Mouse (Mus musculus) midbrain, embryonic 10.5 days (tissue): Measurements from ENCODE around the gene Tmem208. TPM values are rescaled to one million over a fixed set of nuclear protein-coding genes. Genes with fewer than 3 reads are reported as not detected.
"Not testable (repeated sequence)": the region's sequence is repeated elsewhere in the genome, so short reads cannot be mapped to it uniquely, and the experiment has no call there.

Experiments
- DNase-seq: peaks from one replicate; pipeline ENCODE4 v3.0.0-alpha.2; 2017; ENCODE audit warnings: low spot score
- H3K27ac ChIP-seq: fragments of 300-500 bp; sonication (generic); replicated peaks from 2 replicates; pipeline ENCODE4 v1.5.1; 2016; ENCODE audit warnings: mild to moderate bottlenecking
- H3K27me3 ChIP-seq: fragments of 300-500 bp; sonication (generic); 2 replicates; pipeline ENCODE4 v1.6.1; 2016; ENCODE audit warnings: low read depth, mild to moderate bottlenecking; ENCODE audit not compliant: poor library complexity, severe bottlenecking
- H3K36me3 ChIP-seq: fragments of 300-500 bp; sonication (generic); 2 replicates; pipeline ENCODE4 v1.6.1; 2016; ENCODE audit warnings: mild to moderate bottlenecking, moderate library complexity
- H3K4me1 ChIP-seq: fragments of 300-500 bp; sonication (generic); 2 replicates; pipeline ENCODE4 v1.6.1; 2016
- H3K4me3 ChIP-seq: fragments of 300-500 bp; sonication (generic); 2 replicates; pipeline ENCODE4 v1.5.1; 2016; ENCODE audit warnings: mild to moderate bottlenecking, moderate library complexity
- H3K9me3 ChIP-seq: fragments of 300-500 bp; sonication (generic); replicated peaks from 2 replicates; pipeline ENCODE4 v1.6.1; 2016; ENCODE audit warnings: mild to moderate bottlenecking
- WGBS: fragments of 180-500 bp; shearing (Covaris S2); methylation state at CpG from one replicate; pipeline ENCODE4 v1.1.7; 2016; 5-methylcytosine and 5-hydroxymethylcytosine counted together
- polyA plus RNA-seq: library from polyadenylated mRNA; unstranded; fragments of >200 nt; fragmentation: Nextera tagmentation; extraction: Ambion mirVana; gene quantifications from 2 replicates; pipeline ENCODE4 v1.2.1, GENCODE M21; 2016

Tmem208 gene
- polyA plus RNA-seq, 1 experiment from 2014 or later, result 105 TPM

- peaks cover 39% of the 10 kb centered on the region for H3K4me1 ChIP-seq
- DNase-seq, H3K27ac ChIP-seq, H3K36me3 ChIP-seq, H3K9me3 ChIP-seq: not testable (repeated sequence)
- H3K4me3 ChIP-seq, result peak overlapping the region; percentile 63; the same call in 1 of the 2 replicates
- peaks cover 34% of the 10 kb centered on the region for H3K27me3 ChIP-seq
- WGBS, result 91% methylated on average over 8 of the region's 8 CpGs
Observed at GRCm38 (mm10) chr8:105291364-105291763, 34.8 kb upstream of the Tmem208 start.

- peaks cover 38% of the 10 kb centered on the region for H3K4me1 ChIP-seq
- not testable (repeated sequence) for H3K36me3 ChIP-seq, H3K4me3 ChIP-seq, DNase-seq, H3K9me3 ChIP-seq, H3K27ac ChIP-seq
- WGBS, result 64% methylated on average over 3 of the region's 3 CpGs
- peaks cover 34% of the 10 kb centered on the region for H3K27me3 ChIP-seq
Observed at GRCm38 (mm10) chr8:105291802-105292201, 34.4 kb upstream of the Tmem208 start.

DNA sequence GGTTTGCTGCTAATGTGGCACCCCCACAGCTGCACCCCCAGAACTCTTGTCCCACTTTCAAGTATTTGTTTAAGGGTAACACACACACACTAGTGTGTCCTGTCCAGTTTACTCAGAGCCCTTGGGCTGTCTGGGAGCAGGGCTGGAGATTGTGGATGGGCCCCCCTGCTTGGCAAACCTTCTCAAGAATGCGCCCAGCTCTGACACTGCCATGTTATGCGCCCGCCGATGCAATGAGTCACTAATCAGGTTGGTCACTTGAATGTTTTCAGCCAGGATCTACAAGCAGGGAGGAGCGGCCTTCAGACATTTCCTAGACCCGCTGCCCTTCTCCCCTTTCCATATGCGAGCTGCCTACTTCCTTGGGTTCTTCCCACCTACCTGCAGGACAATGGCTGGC lies 33.7 kb upstream of the Tmem208 start:
- WGBS, result 79% methylated on average over 7 of the region's 7 CpGs
- H3K4me3 ChIP-seq, result no peak overlapping the region
- peaks cover 34% of the 10 kb centered on the region for H3K27me3 ChIP-seq
- no peak overlapping the region for H3K27ac ChIP-seq
- no peaks in the 10 kb centered on the region for H3K36me3 ChIP-seq
- H3K4me1 ChIP-seq, result peaks cover 41% of the 10 kb centered on the region
- no peaks in the 10 kb centered on the region for H3K9me3 ChIP-seq
- no peak for DNase-seq

GRCm38 (mm10) chr8:105293405-105293804 lies 32.7 kb upstream of the Tmem208 start:
- H3K4me3 ChIP-seq, result no peak overlapping the region
- H3K27me3 ChIP-seq, result peaks cover 34% of the 10 kb centered on the region
- H3K9me3 ChIP-seq, result no peaks in the 10 kb centered on the region
- 73% methylated on average over 19 of the region's 19 CpGs for WGBS
- no peak for DNase-seq
- H3K4me1 ChIP-seq, result peaks cover 38% of the 10 kb centered on the region
- H3K36me3 ChIP-seq, result no peaks in the 10 kb centered on the region
- no peak overlapping the region for H3K27ac ChIP-seq

DNA sequence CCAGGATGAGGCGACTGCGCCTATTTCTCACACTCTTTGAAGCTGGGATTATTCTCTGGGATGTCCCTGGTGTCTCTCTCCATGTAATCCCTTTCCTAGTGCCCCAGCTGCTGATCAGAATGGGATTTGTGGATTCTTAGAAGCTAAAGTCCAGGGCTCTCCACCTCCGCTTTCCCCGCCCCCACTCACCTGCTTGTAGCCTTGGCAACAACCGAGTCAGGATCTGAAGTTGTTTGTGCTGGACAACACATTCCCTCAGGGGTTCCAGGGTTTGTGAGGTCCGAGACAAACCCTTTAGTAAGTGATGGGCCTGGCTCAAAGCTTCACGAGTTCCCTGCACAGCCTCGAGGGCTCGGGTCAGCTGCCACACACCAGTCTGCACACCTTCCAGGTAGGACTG lies 31.4 kb upstream of the Tmem208 start:
- Histone ChIP-seq H3K4me3 (no peak overlapping the region), H3K4me1 (peaks cover 35% of the 10 kb centered on the region), H3K9me3 (no peaks in the 10 kb centered on the region), H3K27me3 (peaks cover 31% of the 10 kb centered on the region), H3K36me3 (peaks cover 13% of the 10 kb centered on the region), H3K27ac (no peak overlapping the region)
- no peak for DNase-seq
- WGBS, result 64% methylated on average over 9 of the region's 9 CpGs

DNA sequence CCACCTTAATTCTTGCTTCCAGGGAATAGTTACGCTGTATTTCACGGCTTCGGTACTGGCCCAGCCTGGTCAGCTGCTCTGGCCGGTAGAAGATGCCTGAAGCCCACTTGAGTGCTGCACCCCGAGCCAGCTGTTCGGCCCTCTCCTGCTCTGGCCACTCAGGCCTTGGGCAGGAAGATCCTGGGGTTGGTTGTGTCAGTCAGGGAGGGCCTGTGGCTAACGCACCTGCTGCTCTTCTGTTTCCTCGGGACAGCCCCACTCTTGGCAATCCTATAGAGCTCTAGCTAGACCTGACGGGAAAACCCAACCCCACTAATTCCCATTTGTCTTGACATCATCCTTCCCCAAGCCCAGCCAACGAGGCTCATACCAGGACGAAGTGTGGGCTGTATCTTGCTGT lies 30.9 kb upstream of the Tmem208 start:
- Histone ChIP-seq H3K9me3 (no peaks in the 10 kb centered on the region), H3K4me3 (peak overlapping the region; percentile 16; the same call in 1 of the 2 replicates), H3K36me3 (peaks cover 18% of the 10 kb centered on the region), H3K4me1 (peaks cover 30% of the 10 kb centered on the region), H3K27me3 (peaks cover 26% of the 10 kb centered on the region), H3K27ac (no peak overlapping the region)
- no peak for DNase-seq
- WGBS, result 73% methylated on average over 11 of the region's 11 CpGs

DNA sequence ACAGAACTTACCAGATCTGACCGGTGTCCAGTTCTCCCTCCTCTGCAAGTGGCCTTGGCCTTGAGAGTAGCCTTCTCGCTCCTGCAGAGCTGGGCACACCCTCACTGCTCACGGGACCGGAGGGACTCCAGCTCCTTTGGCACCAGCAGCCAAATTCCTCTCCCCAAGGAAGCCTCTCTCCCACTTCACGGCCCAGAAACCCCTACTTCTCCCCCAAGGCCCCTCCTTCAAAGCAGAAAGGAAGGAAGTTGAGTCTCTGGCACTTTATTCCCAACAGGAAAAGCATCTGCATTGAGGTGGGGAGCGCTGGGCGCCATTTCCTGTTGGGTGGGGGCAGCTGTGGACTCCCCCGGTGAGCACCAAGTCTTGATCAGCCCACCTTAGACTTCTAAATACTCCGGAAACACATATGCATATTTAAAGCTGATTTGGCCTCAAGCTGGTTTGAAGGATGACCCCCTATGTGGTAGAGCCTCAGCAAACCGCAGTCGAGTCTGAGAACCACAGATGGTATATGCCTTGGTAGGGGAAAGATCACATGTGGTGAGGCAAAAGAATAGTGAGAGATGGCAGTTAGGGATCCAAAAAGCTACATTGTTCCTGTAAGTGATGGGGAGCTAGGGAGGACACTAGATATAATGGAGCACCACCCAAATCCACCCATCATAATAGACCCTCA lies 30.1 kb upstream of the Tmem208 start, which contains the start of gene Exoc3l:
Gene Exoc3l (minus strand): TSS at position 207 of the 679 bp plus-strand sequence.
- Histone ChIP-seq H3K27me3 (peaks cover 19% of the 10 kb centered on the region), H3K4me1 (peaks cover 23% of the 10 kb centered on the region), H3K9me3 (no peaks in the 10 kb centered on the region), H3K4me3 (peak within 1 kb of the TSS; percentile 90), H3K36me3 (peaks cover 25% of the 10 kb centered on the region), H3K27ac (peak within 1 kb of the TSS; percentile 84)
- WGBS, result 65% methylated on average over 11 of the region's 11 CpGs
- no peak for DNase-seq

DNA sequence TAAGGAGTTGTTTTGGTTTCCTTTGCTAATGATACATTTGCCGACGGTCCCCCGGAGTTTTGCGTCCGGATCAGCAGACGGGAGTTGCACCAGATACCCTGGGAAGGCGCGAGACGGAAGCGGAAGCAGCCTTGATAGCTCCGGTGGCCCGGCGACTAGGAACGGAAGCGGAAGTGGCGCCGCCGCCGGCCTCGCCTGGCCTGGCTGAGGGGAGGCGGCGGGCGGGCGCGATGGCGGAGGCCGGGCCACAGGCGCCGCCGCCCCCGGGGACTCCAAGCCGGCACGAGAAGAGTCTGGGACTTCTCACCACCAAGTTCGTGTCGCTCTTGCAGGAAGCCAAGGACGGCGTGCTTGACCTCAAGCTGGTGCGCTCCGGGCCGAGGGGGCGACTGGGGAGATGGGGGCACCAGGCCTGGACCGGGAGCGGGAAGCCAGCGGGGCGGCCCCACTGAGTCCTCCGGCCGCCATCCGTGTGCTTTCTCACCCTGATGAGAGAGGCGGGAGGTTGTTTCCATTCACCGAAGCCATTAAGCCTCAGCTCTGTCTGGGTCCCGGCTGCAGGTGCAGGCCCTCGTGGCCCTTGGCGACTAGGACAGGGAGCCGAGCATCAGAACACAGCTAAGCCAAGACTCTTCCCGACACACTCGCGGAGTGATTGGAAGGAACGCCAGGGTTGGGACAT lies 28.5 kb upstream of the Tmem208 start, which contains the start of gene E2f4:
Gene E2f4 (plus strand): TSS at position 153 of the 682 bp plus-strand sequence.
- Histone ChIP-seq H3K9me3 (no peaks in the 10 kb centered on the region), H3K27ac (peak within 1 kb of the TSS; percentile 84), H3K4me3 (peak within 1 kb of the TSS; percentile 90), H3K4me1 (peaks cover 23% of the 10 kb centered on the region), H3K27me3 (peaks cover 10% of the 10 kb centered on the region; the same call in 1 of the 2 replicates), H3K36me3 (peaks cover 42% of the 10 kb centered on the region)
- DNase-seq, result peak; percentile 95
- WGBS, result under 1% methylated on average over 58 of the region's 58 CpGs

DNA sequence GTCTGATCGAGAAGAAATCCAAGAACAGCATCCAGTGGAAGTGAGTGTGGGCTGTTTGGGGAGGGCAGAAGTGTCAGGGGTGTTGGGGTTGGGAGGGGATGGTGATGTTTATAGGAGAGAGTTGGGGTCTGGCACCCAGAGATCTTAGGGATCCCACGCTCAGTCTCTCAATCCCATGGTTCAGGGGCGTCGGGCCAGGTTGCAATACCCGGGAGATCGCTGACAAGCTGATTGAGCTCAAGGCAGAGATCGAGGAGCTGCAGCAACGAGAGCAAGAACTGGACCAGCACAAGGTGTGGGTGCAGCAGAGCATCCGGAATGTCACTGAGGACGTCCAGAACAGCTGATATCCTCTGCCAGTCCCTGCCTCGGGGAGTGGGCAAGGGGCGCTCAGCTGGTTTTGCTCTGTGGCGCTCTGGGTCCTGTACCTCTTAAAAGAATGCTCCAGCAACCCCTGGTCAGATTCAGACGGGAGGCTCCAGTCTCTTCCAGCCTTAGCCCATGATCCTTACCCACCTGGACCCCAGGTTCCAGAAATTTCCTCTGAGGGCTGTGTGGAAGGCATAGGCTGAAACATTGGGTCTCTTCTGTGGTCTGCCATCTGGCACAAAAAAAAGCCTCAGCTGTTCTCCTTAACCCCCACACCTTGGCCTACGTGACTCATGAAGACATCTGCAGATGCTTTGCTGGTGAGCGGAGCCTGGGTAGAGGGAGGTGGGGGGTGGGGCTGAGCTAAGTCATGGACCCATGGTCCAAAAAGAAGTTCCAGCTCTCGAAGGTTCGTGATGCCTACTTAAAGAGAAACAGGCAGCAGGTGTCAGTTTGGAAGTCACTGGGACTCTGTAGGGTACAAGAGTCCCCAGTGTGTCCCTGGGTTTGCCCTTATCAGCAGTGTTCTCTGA lies 27.6 kb upstream of the Tmem208 start:
- Histone ChIP-seq H3K36me3 (peaks cover 51% of the 10 kb centered on the region), H3K9me3 (no peaks in the 10 kb centered on the region), H3K27me3 (peaks cover under 1% of the 10 kb centered on the region; the same call in 1 of the 2 replicates), H3K4me1 (peaks cover 23% of the 10 kb centered on the region), H3K27ac (peak overlapping the region; percentile 84), H3K4me3 (peak overlapping the region; percentile 90)
- WGBS, result 66% methylated on average over 18 of the region's 18 CpGs
- no peak for DNase-seq

DNA sequence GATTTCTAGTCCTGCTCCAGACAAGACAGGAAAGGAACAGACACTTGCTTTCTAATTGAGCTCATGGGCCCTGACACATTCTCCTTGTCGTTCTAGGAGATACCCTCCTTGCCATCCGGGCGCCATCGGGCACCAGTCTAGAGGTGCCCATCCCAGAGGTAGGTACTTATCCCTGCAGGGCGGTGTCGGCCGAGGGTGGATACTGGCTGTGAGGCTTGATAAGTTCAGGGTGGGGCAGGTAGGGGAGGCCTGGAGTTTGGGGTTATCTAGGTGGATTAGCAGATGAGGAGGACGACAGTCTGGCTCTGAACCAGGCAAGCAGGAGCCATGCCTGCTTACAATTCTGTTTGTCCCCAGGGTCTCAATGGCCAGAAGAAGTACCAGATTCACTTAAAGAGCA lies 26.2 kb upstream of the Tmem208 start:
- Histone ChIP-seq H3K4me3 (0 out of 2 replicates have a peak overlapping the region, but pooled peaks have one; percentile 14), H3K27ac (no peak overlapping the region), H3K27me3 (no peaks in the 10 kb centered on the region), H3K9me3 (no peaks in the 10 kb centered on the region), H3K4me1 (peaks cover 23% of the 10 kb centered on the region), H3K36me3 (peaks cover 65% of the 10 kb centered on the region)
- DNase-seq, result no peak
- 95% methylated on average over 8 of the region's 8 CpGs for WGBS

- DNase-seq, result no peak
- Histone ChIP-seq H3K4me3 (no peak overlapping the region), H3K27ac (no peak overlapping the region), H3K36me3 (peaks cover 94% of the 10 kb centered on the region), H3K4me1 (peaks cover 23% of the 10 kb centered on the region), H3K9me3 (no peaks in the 10 kb centered on the region), H3K27me3 (no peaks in the 10 kb centered on the region)
- 88% methylated on average over 8 of the region's 8 CpGs for WGBS
Observed at GRCm38 (mm10) chr8:105303396-105303795, 22.8 kb upstream of the Tmem208 start.

DNA sequence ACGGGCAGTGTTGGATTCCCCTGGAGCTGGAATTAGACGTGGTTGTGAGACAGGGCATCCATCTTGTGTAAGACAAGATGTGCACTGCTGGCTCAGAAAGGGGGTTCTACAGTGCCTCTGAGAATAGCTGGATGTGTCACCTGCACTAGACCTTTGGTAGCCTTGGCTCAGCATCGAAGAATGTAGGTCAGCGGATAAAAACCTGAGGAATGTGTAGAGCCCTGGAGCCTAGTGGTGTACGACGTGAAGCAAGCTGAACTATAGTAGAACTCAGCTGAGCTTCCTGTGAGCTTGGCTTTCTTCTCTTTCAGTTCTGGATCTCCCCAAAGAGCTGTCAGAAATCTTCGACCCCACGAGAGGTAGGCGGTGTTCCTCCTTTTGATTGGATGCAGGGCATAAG lies 22.3 kb upstream of the Tmem208 start:
- Histone ChIP-seq H3K36me3 (peaks cover 94% of the 10 kb centered on the region), H3K27me3 (no peaks in the 10 kb centered on the region), H3K4me3 (no peak overlapping the region), H3K4me1 (peaks cover 18% of the 10 kb centered on the region), H3K27ac (no peak overlapping the region), H3K9me3 (no peaks in the 10 kb centered on the region)
- WGBS, result 90% methylated on average over 9 of the region's 9 CpGs
- DNase-seq, result no peak
